Mouse (Mus musculus): ENCODE measurements around the gene Pam. TPM values are rescaled to one million over a fixed set of nuclear protein-coding genes. Genes with fewer than 3 reads are reported as not detected.

Pam gene
- polyA plus RNA-seq, 1 experiment = 54.7 TPM

DNA sequence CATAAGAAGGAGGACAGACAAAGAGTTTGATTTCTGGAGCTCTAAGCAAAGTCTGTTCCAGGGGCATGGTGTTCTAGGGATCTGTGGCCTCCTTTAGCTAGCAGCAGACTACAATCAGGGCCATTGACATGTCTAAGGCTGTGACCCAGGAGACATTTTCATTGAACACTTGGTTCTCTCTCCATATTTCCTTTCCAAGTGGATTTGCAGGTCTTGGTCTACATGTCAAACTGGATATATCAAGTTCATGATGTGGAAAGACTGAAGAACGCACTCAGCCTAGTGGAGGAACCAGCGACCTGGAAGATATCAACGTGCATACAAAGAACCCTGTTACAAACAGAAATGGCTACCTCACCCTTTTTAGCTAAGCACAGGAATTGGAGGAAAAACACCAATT is 156.9 kb downstream of the Pam start:
- Histone ChIP-seq H3K27ac (ENCODE audit: insufficient read depth, low read depth, low read length) (no peak overlapping the region; the same call in 1 of the 2 replicates), H3K27me3 (replicated peaks; ENCODE audit: control insufficient read depth, insufficient read depth, low read length) (no peaks in the 10 kb centered on the region), H3K4me3 (ENCODE audit: insufficient read depth, low read depth, low read length) (no peak overlapping the region), H3K36me3 (ENCODE audit: control insufficient read depth, insufficient read depth, low read length) (no peaks in the 10 kb centered on the region; the same call in none of the 2 replicates), H3K4me1 (ENCODE audit: control insufficient read depth, insufficient read depth, low read length) (peaks cover 3% of the 10 kb centered on the region; the same call in 1 of the 2 replicates)
- DNase-seq = no peak
- 74% methylated on average over 3 of the region's 3 CpGs for WGBS
- TF ChIP-seq CTCF (conservative IDR thresholded peaks at IDR 0.05; ENCODE audit: insufficient read depth, insufficient read length, low read depth, low read length) (no peak), POLR2A (IDR thresholded peaks at IDR 0.05; ENCODE audit: low read depth, low read length) (no peak)

DNA sequence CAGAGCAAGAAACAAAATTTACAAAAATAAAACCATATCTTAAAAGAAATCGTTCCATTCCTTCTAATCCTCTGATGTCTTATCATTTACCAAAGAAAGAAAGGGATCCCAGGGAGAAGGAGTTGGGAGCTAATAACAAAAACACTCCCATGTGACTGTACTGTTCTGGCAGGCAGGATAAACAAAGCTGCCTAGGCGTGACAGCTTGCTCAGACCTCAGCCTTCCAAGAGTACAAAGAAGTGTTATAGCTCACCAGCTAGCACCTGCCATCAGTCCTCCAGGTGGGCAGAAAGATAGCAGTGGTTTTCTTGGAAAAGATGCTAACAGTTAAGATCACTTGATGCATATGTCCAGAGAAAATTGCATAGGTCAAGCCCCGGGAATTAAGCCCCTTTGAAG is 157.4 kb downstream of the Pam start:
- Histone ChIP-seq H3K36me3 (ENCODE audit: control insufficient read depth, insufficient read depth, low read length) (no peaks in the 10 kb centered on the region; the same call in none of the 2 replicates), H3K4me1 (ENCODE audit: control insufficient read depth, insufficient read depth, low read length) (no peaks in the 10 kb centered on the region; the same call in 1 of the 2 replicates), H3K4me3 (ENCODE audit: insufficient read depth, low read depth, low read length) (no peak overlapping the region), H3K27ac (ENCODE audit: insufficient read depth, low read depth, low read length) (no peak overlapping the region), H3K27me3 (replicated peaks; ENCODE audit: control insufficient read depth, insufficient read depth, low read length) (no peaks in the 10 kb centered on the region)
- DNase-seq = no peak
- 42% methylated on average over 3 of the region's 3 CpGs for WGBS
- TF ChIP-seq CTCF (conservative IDR thresholded peaks at IDR 0.05; ENCODE audit: insufficient read depth, insufficient read length, low read depth, low read length) = no peak

DNA sequence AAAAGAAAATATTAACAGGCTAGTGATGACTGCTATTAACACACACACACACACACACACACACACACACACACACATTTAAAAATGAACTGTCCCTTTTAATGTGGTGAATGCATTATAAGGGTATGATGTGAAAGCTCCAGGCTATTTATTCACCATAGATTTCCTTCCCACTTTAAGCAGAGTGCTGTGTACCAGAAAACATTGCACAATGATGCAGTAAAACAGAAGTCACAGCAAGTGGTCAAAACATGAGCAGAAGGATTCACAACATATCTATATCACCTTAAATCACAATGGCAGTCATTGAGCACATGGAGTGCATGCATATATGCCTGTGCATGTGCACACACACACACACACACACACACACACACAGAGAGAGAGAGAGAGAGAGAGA is 160.5 kb downstream of the Pam start:
- Histone ChIP-seq H3K27ac (ENCODE audit: insufficient read depth, low read depth, low read length) (no peak overlapping the region), H3K27me3 (replicated peaks; ENCODE audit: control insufficient read depth, insufficient read depth, low read length) (no peaks in the 10 kb centered on the region), H3K36me3 (ENCODE audit: control insufficient read depth, insufficient read depth, low read length) (no peaks in the 10 kb centered on the region; the same call in none of the 2 replicates), H3K4me3 (ENCODE audit: insufficient read depth, low read depth, low read length) (no peak overlapping the region), H3K4me1 (ENCODE audit: control insufficient read depth, insufficient read depth, low read length) (no peaks in the 10 kb centered on the region)
- TF ChIP-seq CTCF (conservative IDR thresholded peaks at IDR 0.05; ENCODE audit: insufficient read depth, insufficient read length, low read depth, low read length) (no peak), POLR2A (IDR thresholded peaks at IDR 0.05; ENCODE audit: low read depth, low read length) (no peak)
- DNase-seq = no peak

DNA sequence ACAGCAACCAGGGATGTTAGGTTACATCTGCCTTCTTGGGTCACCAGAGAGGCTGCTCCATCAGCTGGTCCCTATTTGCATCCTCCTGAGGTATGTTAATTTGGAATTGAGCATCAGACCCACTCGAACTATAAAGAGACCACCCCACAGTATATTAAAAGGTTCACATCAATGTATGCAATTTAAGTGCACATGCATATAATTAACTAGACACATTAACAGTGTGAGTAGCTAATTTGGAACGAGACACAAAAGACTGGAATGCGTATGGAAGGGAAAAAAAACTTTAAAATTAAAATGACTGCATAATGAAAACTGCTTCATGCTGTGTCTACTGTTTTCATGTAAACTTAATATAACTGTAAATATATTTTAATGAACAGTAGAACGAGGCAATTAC is 164.2 kb downstream of the Pam start:
- H3K36me3 ChIP-seq (ENCODE audit: control insufficient read depth, insufficient read depth, low read length) = no peaks in the 10 kb centered on the region; the same call in none of the 2 replicates
- DNase-seq = no peak
- TF ChIP-seq POLR2A (IDR thresholded peaks at IDR 0.05; ENCODE audit: low read depth, low read length) (no peak), CTCF (conservative IDR thresholded peaks at IDR 0.05; ENCODE audit: insufficient read depth, insufficient read length, low read depth, low read length) (no peak)
- H3K27me3 ChIP-seq (replicated peaks; ENCODE audit: control insufficient read depth, insufficient read depth, low read length) = no peaks in the 10 kb centered on the region
- no peak overlapping the region for H3K27ac ChIP-seq (ENCODE audit: insufficient read depth, low read depth, low read length)
- H3K4me3 ChIP-seq (ENCODE audit: insufficient read depth, low read depth, low read length) = no peak overlapping the region
- WGBS = 79% methylated on average over 4 of the region's 4 CpGs
- H3K4me1 ChIP-seq (ENCODE audit: control insufficient read depth, insufficient read depth, low read length) = peaks cover 4% of the 10 kb centered on the region; the same call in 1 of the 2 replicates

DNA sequence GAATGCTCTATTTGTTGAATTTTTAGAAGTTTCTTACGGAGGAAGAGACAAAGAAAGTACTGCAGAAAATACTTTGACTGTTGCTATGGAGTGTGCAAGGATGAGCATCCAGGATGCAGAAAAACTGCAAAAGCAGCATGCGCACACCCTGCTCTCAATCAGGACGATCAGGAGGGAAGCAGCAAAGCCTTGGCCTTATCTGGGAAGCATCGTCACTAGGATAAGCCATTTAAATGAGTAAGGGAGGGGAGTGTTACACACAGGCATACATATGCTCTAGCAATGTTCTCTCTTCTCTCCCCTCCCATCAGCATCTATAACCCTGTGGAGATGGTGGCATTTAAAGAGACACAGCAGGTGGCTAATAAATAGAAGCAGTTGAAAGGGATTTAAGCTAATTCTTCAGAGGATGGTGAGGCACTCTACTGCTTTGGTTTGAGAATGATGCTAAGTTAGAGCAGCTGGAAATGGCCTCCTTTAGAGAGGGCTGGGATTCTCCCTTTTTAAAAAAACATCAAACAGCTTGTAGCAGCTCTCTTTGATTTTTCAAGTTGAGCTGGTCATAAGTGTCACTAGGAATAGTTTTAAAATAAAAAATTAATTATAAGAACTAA is 165.9 kb downstream of the Pam start:
- WGBS = 78% methylated on average over 4 of the region's 4 CpGs
- Histone ChIP-seq H3K36me3 (ENCODE audit: control insufficient read depth, insufficient read depth, low read length) (no peaks in the 10 kb centered on the region; the same call in none of the 2 replicates), H3K27me3 (replicated peaks; ENCODE audit: control insufficient read depth, insufficient read depth, low read length) (no peaks in the 10 kb centered on the region), H3K4me1 (ENCODE audit: control insufficient read depth, insufficient read depth, low read length) (peaks cover 4% of the 10 kb centered on the region; the same call in 1 of the 2 replicates), H3K4me3 (ENCODE audit: insufficient read depth, low read depth, low read length) (no peak overlapping the region), H3K27ac (ENCODE audit: insufficient read depth, low read depth, low read length) (no peak overlapping the region)
- TF ChIP-seq CTCF (conservative IDR thresholded peaks at IDR 0.05; ENCODE audit: insufficient read depth, insufficient read length, low read depth, low read length) (no peak), POLR2A (IDR thresholded peaks at IDR 0.05; ENCODE audit: low read depth, low read length) (no peak)
- no peak for DNase-seq

DNA sequence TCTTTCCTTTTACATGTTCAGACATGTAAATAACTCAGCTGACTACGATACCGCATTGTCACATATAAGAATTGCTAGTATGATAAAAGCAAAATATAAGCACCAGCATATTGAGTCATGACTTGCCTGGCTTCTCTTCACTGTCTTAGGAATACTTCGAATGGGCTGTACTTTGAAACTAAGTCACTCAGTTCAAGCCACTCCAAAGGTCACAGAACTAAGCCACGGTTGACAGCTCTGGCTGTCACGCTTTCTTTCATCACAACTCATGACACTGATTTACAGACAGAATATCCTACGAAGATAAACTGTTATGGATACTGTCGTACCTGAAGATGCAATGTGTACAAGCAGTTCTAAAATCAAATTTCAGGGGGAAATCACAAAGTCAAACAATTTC is 168.7 kb downstream of the Pam start:
- Histone ChIP-seq H3K27ac (ENCODE audit: insufficient read depth, low read depth, low read length) (peak overlapping the region; percentile 94), H3K4me1 (ENCODE audit: control insufficient read depth, insufficient read depth, low read length) (peaks cover 8% of the 10 kb centered on the region; the same call in 1 of the 2 replicates), H3K4me3 (ENCODE audit: insufficient read depth, low read depth, low read length) (no peak overlapping the region), H3K36me3 (ENCODE audit: control insufficient read depth, insufficient read depth, low read length) (no peaks in the 10 kb centered on the region), H3K27me3 (replicated peaks; ENCODE audit: control insufficient read depth, insufficient read depth, low read length) (no peaks in the 10 kb centered on the region)
- DNase-seq = peak; percentile 87
- TF ChIP-seq CTCF (conservative IDR thresholded peaks at IDR 0.05; ENCODE audit: insufficient read depth, insufficient read length, low read depth, low read length) (no peak), POLR2A (IDR thresholded peaks at IDR 0.05; ENCODE audit: low read depth, low read length) (no peak)
- 55% methylated on average over 7 of the region's 7 CpGs for WGBS

DNA sequence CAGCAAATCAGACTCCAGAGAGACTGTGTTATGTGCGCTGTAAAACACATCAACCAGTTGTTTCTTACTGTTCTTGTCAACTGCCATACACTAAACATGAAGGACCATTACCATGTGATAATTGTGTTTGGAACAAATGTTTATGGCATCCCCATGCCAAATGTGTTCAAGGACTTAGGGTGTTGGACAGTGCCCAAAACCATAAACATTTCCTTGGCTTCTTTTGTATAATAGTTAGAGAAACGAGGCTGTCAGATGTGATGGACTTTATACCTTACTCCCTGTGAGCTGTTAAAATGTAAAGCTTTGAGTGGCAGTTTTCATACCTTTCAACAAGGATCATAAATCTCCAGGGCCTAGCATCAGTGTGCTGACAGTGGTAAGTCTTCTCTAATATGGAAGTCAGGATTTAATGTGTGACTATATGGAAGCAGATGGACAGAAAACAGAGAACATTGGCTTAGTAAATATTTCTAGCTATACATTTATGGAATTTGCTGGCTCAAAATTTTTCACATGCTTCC is 169.4 kb downstream of the Pam start:
- no peak for TF ChIP-seq CTCF (conservative IDR thresholded peaks at IDR 0.05; ENCODE audit: insufficient read depth, insufficient read length, low read depth, low read length)
- no peak for TF ChIP-seq POLR2A (IDR thresholded peaks at IDR 0.05; ENCODE audit: low read depth, low read length)
- H3K27ac ChIP-seq (ENCODE audit: insufficient read depth, low read depth, low read length) = peak overlapping the region; percentile 94
- H3K4me3 ChIP-seq (ENCODE audit: insufficient read depth, low read depth, low read length) = no peak overlapping the region
- peaks cover 8% of the 10 kb centered on the region; the same call in 1 of the 2 replicates for H3K4me1 ChIP-seq (ENCODE audit: control insufficient read depth, insufficient read depth, low read length)
- H3K27me3 ChIP-seq (replicated peaks; ENCODE audit: control insufficient read depth, insufficient read depth, low read length) = no peaks in the 10 kb centered on the region
- DNase-seq = no peak
- 67% methylated on average over 2 of the region's 2 CpGs for WGBS
- H3K36me3 ChIP-seq (ENCODE audit: control insufficient read depth, insufficient read depth, low read length) = no peaks in the 10 kb centered on the region

Measured in kidney, adult 2 months (tissue).